Mouse (Mus musculus): ENCODE data around the gene Orai2.
"Not testable (repeated sequence)": the region's sequence is repeated elsewhere in the genome, so short reads cannot be mapped to it uniquely, and the experiment has no call there.

The Orai2 gene

DNA sequence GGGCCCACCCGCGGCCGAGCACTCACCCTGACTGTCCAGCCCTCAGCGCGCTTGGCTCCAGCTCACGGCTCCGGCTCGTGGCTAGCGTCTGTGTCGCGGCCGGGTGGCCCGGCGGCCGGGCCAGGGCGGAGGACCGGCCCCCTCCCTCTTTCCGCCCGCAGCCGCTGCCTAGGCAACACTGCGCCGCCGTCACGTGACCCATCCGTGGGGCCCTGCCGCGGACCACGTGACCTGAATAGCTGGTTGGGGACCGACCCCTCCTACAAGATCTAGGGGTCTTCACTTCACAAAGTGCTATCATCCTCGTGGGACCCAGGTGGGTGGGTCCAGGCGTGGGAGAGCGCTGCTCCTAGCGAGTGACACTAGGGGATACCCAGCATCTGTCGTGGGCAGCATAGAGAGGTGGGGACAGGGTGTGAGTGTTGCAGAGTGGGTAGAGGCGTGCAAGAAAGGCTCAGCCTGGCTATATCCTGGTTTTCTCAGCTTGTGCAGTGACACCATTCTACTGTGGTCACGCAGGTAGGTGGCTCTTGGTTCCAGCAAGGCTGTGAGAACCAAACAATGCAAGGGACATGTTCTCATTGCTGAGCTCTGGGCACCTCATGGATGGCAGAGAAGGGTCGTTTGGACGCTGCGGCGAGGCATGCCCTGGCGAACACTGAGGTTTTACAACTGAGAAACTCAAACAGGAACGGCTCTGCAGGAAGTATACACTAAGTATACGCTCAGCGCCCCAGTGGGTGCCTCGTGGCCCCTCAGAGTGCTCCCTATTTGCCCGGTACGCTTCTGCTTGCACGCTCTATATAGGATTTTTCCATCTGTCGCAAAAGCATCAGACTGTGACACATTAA, at the start of gene Orai2:
Orai2 (minus strand) TSS at position 202 of the 851 bp plus-strand sequence.
- DNase-seq (ENCODE audit: low read depth) = peak; percentile 90

DNA sequence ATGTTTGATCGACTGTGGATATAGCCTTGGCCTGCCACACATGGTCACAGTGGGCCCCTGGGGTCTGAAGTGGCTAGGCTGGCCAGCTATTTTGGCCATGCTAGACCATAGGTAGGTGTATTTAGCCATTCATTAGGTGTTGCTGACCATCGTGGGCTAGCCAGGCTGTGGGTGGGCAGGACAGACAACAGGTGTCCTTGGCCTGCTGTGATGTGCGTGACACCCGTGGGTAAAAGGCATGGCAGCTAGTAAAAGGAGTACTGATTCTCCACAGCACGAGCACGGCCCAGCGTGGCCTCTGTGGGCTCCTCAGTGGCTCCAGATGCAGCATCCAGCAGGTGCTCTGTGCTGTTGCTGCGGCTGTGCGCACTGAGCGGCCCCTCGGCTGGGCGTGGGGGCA, 48.1 kb upstream of the Orai2 start:
- no peak for DNase-seq (ENCODE audit: low read depth)

GRCm38 (mm10) chr5:136217932-136218381, 47.4 kb upstream of the Orai2 start:
- DNase-seq (ENCODE audit: low read depth) = no peak

- DNase-seq (ENCODE audit: low read depth) = no peak
These were observed 46.6 kb upstream of the Orai2 start for GRCm38 (mm10) chr5:136217004-136217665.

- DNase-seq (ENCODE audit: low read depth) = no peak
These were observed 45.4 kb upstream of the Orai2 start for GRCm38 (mm10) chr5:136215958-136216357.

- DNase-seq (ENCODE audit: low read depth) = peak; percentile 36
These were observed 44.7 kb upstream of the Orai2 start for GRCm38 (mm10) chr5:136215211-136215610.

DNA sequence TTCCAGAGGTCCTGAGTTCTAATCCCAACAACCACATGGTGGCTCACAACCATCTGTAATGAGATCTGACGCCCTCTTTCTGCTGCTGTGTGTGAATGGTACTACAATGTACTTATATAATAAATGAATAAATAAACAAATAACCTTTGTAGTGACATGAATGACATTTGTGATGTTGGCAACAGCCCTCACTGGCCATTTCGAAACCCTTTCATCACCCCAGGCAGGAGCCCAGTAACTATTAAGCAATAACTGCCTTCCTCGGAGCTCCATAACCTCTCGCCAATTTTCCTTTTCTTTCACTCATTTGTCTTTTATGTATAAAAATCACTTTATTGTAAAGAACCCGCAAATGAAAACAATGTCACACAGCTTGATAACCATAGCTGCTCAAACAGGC, 43.2 kb upstream of the Orai2 start:
- no peak for DNase-seq (ENCODE audit: low read depth)

- no peak for DNase-seq (ENCODE audit: low read depth)
These were observed 42.2 kb upstream of the Orai2 start for GRCm38 (mm10) chr5:136212716-136213115.

- not testable (repeated sequence) for DNase-seq (ENCODE audit: low read depth)
These were observed 41.0 kb upstream of the Orai2 start for GRCm38 (mm10) chr5:136211341-136212102.

- no peak for DNase-seq (ENCODE audit: low read depth)
These were observed 40.0 kb upstream of the Orai2 start for GRCm38 (mm10) chr5:136210549-136210948.

DNA sequence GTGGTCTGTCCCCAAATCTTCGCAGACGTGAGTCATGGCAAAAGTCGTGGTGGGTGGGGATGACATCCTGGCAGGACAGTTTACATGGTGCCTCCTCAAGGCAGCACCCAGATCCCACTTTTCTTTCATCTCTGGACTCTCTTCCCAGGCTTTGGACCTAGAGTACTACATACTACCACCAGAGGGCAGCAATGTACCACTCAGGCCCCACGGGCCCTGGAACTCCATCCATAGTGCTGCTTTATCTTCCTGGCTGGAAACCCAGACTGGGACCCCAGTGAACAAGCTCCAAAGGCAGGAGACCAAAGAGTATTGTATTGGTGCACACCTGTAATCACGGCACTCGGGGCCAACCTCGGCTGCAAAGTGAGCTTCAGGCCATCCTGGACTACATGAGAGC, 31.3 kb upstream of the Orai2 start:
- DNase-seq (ENCODE audit: low read depth) = peak; percentile 76

- peak; percentile 38 for DNase-seq (ENCODE audit: low read depth)
These were observed 29.0 kb upstream of the Orai2 start for GRCm38 (mm10) chr5:136199526-136199925.

- peak; percentile 99 for DNase-seq (ENCODE audit: low read depth)
These were observed 28.2 kb upstream of the Orai2 start, which contains the start of gene Prkrip1 for GRCm38 (mm10) chr5:136198474-136199391. Gene Prkrip1, minus strand, starts transcription at chr5:136198963.

DNA sequence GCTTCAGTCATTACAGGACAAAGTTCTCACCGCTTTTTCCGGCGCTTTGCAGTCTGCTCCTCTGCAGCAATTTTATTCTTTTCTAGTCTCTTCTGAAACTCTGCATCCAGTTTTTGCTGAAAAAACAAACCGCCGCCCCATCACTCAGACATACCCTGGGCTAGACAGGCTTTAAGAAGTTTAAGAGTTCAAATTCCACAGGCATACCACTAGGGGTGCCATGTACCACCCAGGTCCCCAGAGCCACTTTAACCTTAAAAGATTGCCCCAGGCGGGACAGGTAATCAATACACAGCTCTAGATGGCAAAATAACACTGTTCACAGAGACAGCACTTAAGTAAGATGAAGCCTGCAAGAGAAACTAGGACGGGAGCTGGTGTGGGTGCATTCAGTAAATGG, 21.4 kb upstream of the Orai2 start:
- DNase-seq (ENCODE audit: low read depth) = no peak

- DNase-seq (ENCODE audit: low read depth) = peak; percentile 84
These were observed 16.2 kb upstream of the Orai2 start for GRCm38 (mm10) chr5:136186723-136187122.

DNA sequence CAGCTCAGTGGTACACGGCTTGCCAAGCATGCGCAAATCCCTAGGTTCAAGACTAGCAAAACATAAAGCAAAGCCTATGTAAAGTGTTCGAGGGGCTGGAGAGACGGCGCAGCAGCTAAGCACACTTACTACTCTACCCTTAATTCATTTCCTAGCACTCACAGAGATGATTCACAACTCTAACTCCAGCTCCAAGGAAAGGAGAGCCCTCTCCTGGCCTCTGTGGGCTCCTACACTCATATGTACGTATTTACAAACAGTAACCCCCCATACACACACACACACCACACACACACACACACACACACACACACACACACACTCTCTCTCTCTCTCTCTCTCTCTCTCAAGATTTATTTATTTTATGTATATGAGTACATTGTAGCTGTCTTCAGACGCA, 13.3 kb upstream of the Orai2 start:
- DNase-seq (ENCODE audit: low read depth) = no peak

- DNase-seq (ENCODE audit: low read depth) = no peak
These were observed 12.3 kb upstream of the Orai2 start for GRCm38 (mm10) chr5:136182830-136183229.

GRCm38 (mm10) chr5:136182049-136182448, 11.5 kb upstream of the Orai2 start:
- no peak for DNase-seq (ENCODE audit: low read depth)

- DNase-seq (ENCODE audit: low read depth) = no peak
These were observed 10.7 kb upstream of the Orai2 start for GRCm38 (mm10) chr5:136181197-136181596.

GRCm38 (mm10) chr5:136179594-136179993, 9.1 kb upstream of the Orai2 start:
- no peak for DNase-seq (ENCODE audit: low read depth)
